Mouse (Mus musculus): ENCODE results near the gene Itgad. TPM values are rescaled to one million over a fixed set of nuclear protein-coding genes. Genes with fewer than 3 reads are reported as not detected.
"Not testable (repeated sequence)": the region's sequence is repeated elsewhere in the genome, so short reads cannot be mapped to it uniquely, and the experiment has no call there.

Gene Itgad
- total RNA-seq (2021): under 1 TPM in 1 of 2 experiments, not detected in 1; 0.26 TPM
- long read RNA-seq, experiment 1: 0 reads
- long read RNA-seq, experiment 2: 0 reads

- DNase-seq (ENCODE audit: low spot score): no peak
Observed at GRCm38 (mm10) chr7:128154076-128154475, at the start of gene Itgad. Itgad (plus strand) TSS chr7:128154376.

- DNase-seq (ENCODE audit: low spot score): no peak
Observed at GRCm38 (mm10) chr7:128105246-128105645, 48.9 kb upstream of the Itgad start.

- no peak for DNase-seq (ENCODE audit: low spot score)
Observed at GRCm38 (mm10) chr7:128107462-128107861, 46.7 kb upstream of the Itgad start.

- DNase-seq (ENCODE audit: low spot score): no peak
Observed at GRCm38 (mm10) chr7:128110314-128110713, 43.9 kb upstream of the Itgad start.

GRCm38 (mm10) chr7:128112131-128112530 is 42.0 kb upstream of the Itgad start:
- DNase-seq (ENCODE audit: low spot score): no peak

GRCm38 (mm10) chr7:128114371-128115105 is 39.6 kb upstream of the Itgad start:
- no peak for DNase-seq (ENCODE audit: low spot score)

GRCm38 (mm10) chr7:128115211-128115958 is 38.8 kb upstream of the Itgad start:
- no peak for DNase-seq (ENCODE audit: low spot score)

GRCm38 (mm10) chr7:128116396-128116795 is 37.8 kb upstream of the Itgad start:
- no peak for DNase-seq (ENCODE audit: low spot score)

GRCm38 (mm10) chr7:128119726-128120490 is 34.3 kb upstream of the Itgad start:
- DNase-seq (ENCODE audit: low spot score): no peak

GRCm38 (mm10) chr7:128128741-128129720 is 25.1 kb upstream of the Itgad start, which contains the start of gene Itgax:
Itgax (plus strand) TSS chr7:128129547.
- DNase-seq (ENCODE audit: low spot score): no peak

GRCm38 (mm10) chr7:128132148-128132547 is 22.0 kb upstream of the Itgad start:
- DNase-seq (ENCODE audit: low spot score): no peak

GRCm38 (mm10) chr7:128133596-128133995 is 20.6 kb upstream of the Itgad start:
- DNase-seq (ENCODE audit: low spot score): no peak

GRCm38 (mm10) chr7:128136927-128137326 is 17.2 kb upstream of the Itgad start:
- no peak for DNase-seq (ENCODE audit: low spot score)

- no peak for DNase-seq (ENCODE audit: low spot score)
Observed at GRCm38 (mm10) chr7:128139611-128140010, 14.6 kb upstream of the Itgad start.

GRCm38 (mm10) chr7:128150970-128151369 is 3.2 kb upstream of the Itgad start:
- DNase-seq (ENCODE audit: low spot score): no peak

GRCm38 (mm10) chr7:128154924-128155323 is 748 bp downstream of the Itgad start:
- no peak for DNase-seq (ENCODE audit: low spot score)

GRCm38 (mm10) chr7:128158688-128159354 is 4.6 kb downstream of the Itgad start:
- not testable (repeated sequence) for DNase-seq (ENCODE audit: low spot score)

GRCm38 (mm10) chr7:128164001-128164400 is 9.8 kb downstream of the Itgad start:
- no peak for DNase-seq (ENCODE audit: low spot score)

GRCm38 (mm10) chr7:128166391-128166790 is 12.2 kb downstream of the Itgad start:
- no peak for DNase-seq (ENCODE audit: low spot score)

GRCm38 (mm10) chr7:128169996-128170395 is 15.8 kb downstream of the Itgad start:
- no peak for DNase-seq (ENCODE audit: low spot score)
